In the genomic region with DNA sequence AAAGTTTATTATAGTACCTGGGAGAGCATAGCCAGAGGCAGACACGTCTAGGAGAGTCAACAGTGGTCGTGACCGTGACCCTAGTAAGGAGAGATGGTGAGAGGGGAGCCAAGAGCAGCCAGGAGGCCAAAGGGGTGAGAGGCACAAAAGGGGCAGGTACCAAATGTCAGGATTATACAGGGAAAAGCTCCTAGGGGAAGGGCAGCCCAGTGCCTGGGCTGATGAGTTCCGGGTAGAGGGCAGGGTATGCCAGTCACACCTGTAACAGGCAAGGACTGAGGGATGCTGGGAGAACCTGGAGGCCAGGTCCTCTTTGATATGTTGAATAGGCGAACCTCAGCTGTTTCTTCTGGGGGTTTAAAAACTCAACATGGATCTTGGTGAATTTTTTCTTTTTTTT, we compare ENCODE assay signal across 28 mouse cellular contexts.
"Had no signal": no experiment of that assay in that cellular context is flagged by ENCODE, and none has a peak within 500 bp of the region (broad histone marks: within the 10 kb centered on the region; RNA-seq: fewer than 3 reads in every experiment).

No protein-coding gene starts in this region.

- H3K4me2 ChIP-seq: embryonic facial prominence, embryonic 12.5 days; embryonic facial prominence, embryonic 13.5 days; embryonic facial prominence, embryonic 15.5 days; forebrain, embryonic 12.5 days; forebrain, embryonic 13.5 days; forebrain, embryonic 15.5 days had no signal

- DNase-seq: cerebellum, adult 2 months; cerebellum, adult 8-10 months; cerebellum, adult 9-10 months; cerebellum, adult 9-11 months; cerebellum, postnatal 10 days; cerebellum, postnatal 14 days; cerebellum, postnatal 25 days; cerebellum, postnatal 36 days; embryo, embryonic 11 days; forebrain, postnatal 0 days; gastrocnemius, adult 2 months; gastrocnemius, postnatal 10 days; gastrocnemius, postnatal 14 days; gastrocnemius, postnatal 25 days; gastrocnemius, postnatal 36 days; heart, adult 18-20 months; heart, adult 2 months had no signal

- H3K9me3 ChIP-seq: embryonic facial prominence, embryonic 10.5 days; embryonic facial prominence, embryonic 12.5 days; embryonic facial prominence, embryonic 13.5 days; embryonic facial prominence, embryonic 15.5 days; forebrain, embryonic 10.5 days; forebrain, embryonic 12.5 days; forebrain, embryonic 13.5 days; forebrain, embryonic 15.5 days had no signal

- H3K4me3 ChIP-seq: embryonic facial prominence, embryonic 10.5 days; embryonic facial prominence, embryonic 12.5 days; embryonic facial prominence, embryonic 13.5 days; embryonic facial prominence, embryonic 15.5 days; erythroblast, embryonic 14.5 days; forebrain, embryonic 10.5 days; forebrain, embryonic 12.5 days; forebrain, embryonic 13.5 days; forebrain, embryonic 15.5 days; gastrocnemius, adult 2 months; heart, adult 2 months had no signal

- ATAC-seq: forebrain, embryonic 13.5 days; forebrain, embryonic 14.5 days; forebrain, embryonic 15.5 days; forebrain, embryonic 16.5 days; forebrain, postnatal 0 days had no signal

- H3K9ac ChIP-seq: embryonic facial prominence, embryonic 12.5 days; embryonic facial prominence, embryonic 13.5 days; embryonic facial prominence, embryonic 15.5 days; forebrain, embryonic 12.5 days; forebrain, embryonic 13.5 days; forebrain, embryonic 15.5 days; forebrain, postnatal 0 days had no signal

- H3K4me1 ChIP-seq: embryonic facial prominence, embryonic 12.5 days had no signal

- H3K36me3 ChIP-seq: embryonic facial prominence, embryonic 10.5 days; embryonic facial prominence, embryonic 12.5 days; embryonic facial prominence, embryonic 13.5 days; embryonic facial prominence, embryonic 15.5 days; forebrain, embryonic 10.5 days; forebrain, embryonic 12.5 days; forebrain, embryonic 15.5 days had no signal

- H3K27ac ChIP-seq: embryonic facial prominence, embryonic 10.5 days; embryonic facial prominence, embryonic 12.5 days; embryonic facial prominence, embryonic 13.5 days; embryonic facial prominence, embryonic 15.5 days; forebrain, embryonic 10.5 days; forebrain, embryonic 12.5 days; forebrain, embryonic 13.5 days; forebrain, embryonic 15.5 days; gastrocnemius, adult 2 months; heart, adult 2 months had no signal

- H3K27me3 ChIP-seq: embryonic facial prominence, embryonic 12.5 days; embryonic facial prominence, embryonic 13.5 days; embryonic facial prominence, embryonic 15.5 days; forebrain, embryonic 12.5 days; forebrain, embryonic 13.5 days; forebrain, embryonic 15.5 days had no signal
